Mouse (Mus musculus): ENCODE data around the gene Tagap.

DNA sequence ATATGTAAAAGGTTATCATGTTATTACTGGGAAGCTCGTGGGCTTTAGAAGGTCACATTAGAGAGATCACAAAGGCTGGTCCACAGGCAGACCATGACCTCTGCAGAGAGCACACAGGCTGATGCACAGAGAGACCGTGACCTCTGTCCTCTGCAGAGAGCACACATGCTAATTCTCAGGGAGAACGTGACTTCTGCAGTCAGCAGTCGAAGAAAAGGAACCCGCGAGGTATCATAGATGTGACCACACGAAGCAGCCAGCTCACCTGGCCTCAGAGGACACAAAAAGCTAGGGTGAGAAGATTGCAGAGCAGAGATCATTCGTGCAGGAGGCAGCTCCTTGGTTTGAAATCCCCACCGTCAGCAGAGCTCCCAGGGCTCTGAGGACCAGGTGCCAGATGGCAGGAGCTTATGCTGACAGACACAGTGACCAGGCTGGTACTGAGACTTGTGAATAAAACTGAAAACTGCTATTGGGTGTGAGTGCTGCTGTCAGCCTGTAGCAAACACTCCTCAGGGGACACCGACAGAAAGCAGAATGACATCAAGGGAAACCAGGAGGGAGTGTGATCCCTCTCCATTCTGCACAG lies 29.7 kb upstream of the Tagap start:
- TF ChIP-seq CTCF (IDR thresholded peaks at IDR 0.05; ENCODE audit: low read depth) (no peak), EP300 (IDR thresholded peaks at IDR 0.05; ENCODE audit: low read depth) (no peak)

All from liver, postnatal 0 days (tissue).